Mouse (Mus musculus): Measurements from ENCODE around the gene Adamts17.

DNA sequence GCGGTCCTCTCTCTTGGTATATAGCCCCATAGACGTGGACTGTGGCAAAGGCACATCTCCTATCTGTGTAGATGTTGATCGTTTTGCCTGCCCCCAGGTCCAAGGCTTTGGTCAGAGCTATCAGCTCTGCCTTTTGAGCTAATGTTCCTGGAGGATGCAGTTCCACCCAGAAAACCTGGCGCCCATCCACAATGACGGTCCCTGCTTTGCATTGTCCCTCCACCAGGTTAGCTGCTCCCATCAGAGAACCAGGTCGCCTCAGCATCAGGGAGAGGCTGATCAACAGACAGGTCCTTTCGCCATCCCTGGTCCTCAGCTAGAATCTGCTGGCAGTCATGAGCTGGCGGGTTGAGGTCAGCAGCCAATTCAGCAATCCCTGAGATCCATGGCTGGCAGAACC, 322.6 kb downstream of the Adamts17 start:
- TF ChIP-seq CTCF (IDR thresholded peaks at IDR 0.05): no peak
- no peak for TF ChIP-seq EP300 (IDR thresholded peaks at IDR 0.05; ENCODE audit: insufficient read depth, low read depth, low read length)
- TF ChIP-seq POLR2A (IDR thresholded peaks at IDR 0.05; ENCODE audit: insufficient read depth, low read depth, low read length): no peak
